Mouse (Mus musculus): ENCODE data around the gene Kif13a.

The Kif13a gene

GRCm38 (mm10) chr13:46833586-46833985, 96.1 kb downstream of the Kif13a start:
- no peak for DNase-seq

- no peak for DNase-seq
Observed at GRCm38 (mm10) chr13:46832956-46833355, 96.7 kb downstream of the Kif13a start.

GRCm38 (mm10) chr13:46823271-46823670, 106.4 kb downstream of the Kif13a start:
- DNase-seq, result no peak

GRCm38 (mm10) chr13:46822200-46822599, 107.5 kb downstream of the Kif13a start:
- no peak for DNase-seq

- no peak for DNase-seq
Observed at GRCm38 (mm10) chr13:46819729-46820223, 109.9 kb downstream of the Kif13a start.

GRCm38 (mm10) chr13:46819202-46819728, 110.4 kb downstream of the Kif13a start:
- no peak for DNase-seq

- no peak for DNase-seq
Observed at GRCm38 (mm10) chr13:46818374-46818773, 111.3 kb downstream of the Kif13a start.

GRCm38 (mm10) chr13:46812648-46813184, 117.0 kb downstream of the Kif13a start:
- no peak for DNase-seq

GRCm38 (mm10) chr13:46811696-46812095, 118.0 kb downstream of the Kif13a start:
- DNase-seq, result no peak

- no peak for DNase-seq
Observed at GRCm38 (mm10) chr13:46810613-46811012, 119.1 kb downstream of the Kif13a start.

GRCm38 (mm10) chr13:46810098-46810497, 119.6 kb downstream of the Kif13a start:
- peak; percentile 38 for DNase-seq

- peak; percentile 30 for DNase-seq
Observed at GRCm38 (mm10) chr13:46807901-46808300, 121.8 kb downstream of the Kif13a start.

GRCm38 (mm10) chr13:46801196-46801595, 128.5 kb downstream of the Kif13a start:
- DNase-seq, result no peak

- peak; percentile 23 for DNase-seq
Observed at GRCm38 (mm10) chr13:46798156-46798555, 131.5 kb downstream of the Kif13a start.

- DNase-seq, result no peak
Observed at GRCm38 (mm10) chr13:46796381-46796780, 133.3 kb downstream of the Kif13a start.

- DNase-seq, result no peak
Observed at GRCm38 (mm10) chr13:46793824-46794223, 135.8 kb downstream of the Kif13a start.

- DNase-seq, result no peak
Observed at GRCm38 (mm10) chr13:46788452-46788851, 141.2 kb downstream of the Kif13a start.

GRCm38 (mm10) chr13:46786836-46787235, 142.8 kb downstream of the Kif13a start:
- DNase-seq, result no peak

- DNase-seq, result no peak
Observed at GRCm38 (mm10) chr13:46786064-46786561, 143.6 kb downstream of the Kif13a start.

GRCm38 (mm10) chr13:46780379-46780778, 149.3 kb downstream of the Kif13a start:
- no peak for DNase-seq

GRCm38 (mm10) chr13:46779831-46780230, 149.8 kb downstream of the Kif13a start:
- DNase-seq, result no peak

- no peak for DNase-seq
Observed at GRCm38 (mm10) chr13:46777461-46777860, 152.2 kb downstream of the Kif13a start.

- DNase-seq, result no peak
Observed at GRCm38 (mm10) chr13:46776636-46777305, 152.9 kb downstream of the Kif13a start.

GRCm38 (mm10) chr13:46774998-46775397, 154.7 kb downstream of the Kif13a start:
- no peak for DNase-seq

Measured in cerebellum, adult 11 months (tissue).